Mouse (Mus musculus): ENCODE measurements around the gene Fetub. TPM values are rescaled to one million over a fixed set of nuclear protein-coding genes. Genes with fewer than 3 reads are reported as not detected.

Fetub gene
- polyA plus RNA-seq, 1 experiment: 0.41 TPM

GRCm38 (mm10) chr16:22880900-22881299 lies 37.2 kb upstream of the Fetub start:
- no peak for TF ChIP-seq POLR2A (IDR thresholded peaks at IDR 0.05; ENCODE audit: control insufficient read depth, low read depth, low read length)
- no peak for TF ChIP-seq CTCF (IDR thresholded peaks at IDR 0.05; ENCODE audit: control insufficient read depth, insufficient read depth, insufficient replicate concordance, low read depth, low read length)
- Histone ChIP-seq H3K27ac (ENCODE audit: control insufficient read depth, insufficient read depth, low read depth, low read length) (no peak overlapping the region), H3K4me3 (ENCODE audit: control insufficient read depth, low read depth, low read length) (no peak overlapping the region), H3K27me3 (ENCODE audit: control insufficient read depth, insufficient read depth, low read length) (no peaks in the 10 kb centered on the region), H3K36me3 (ENCODE audit: control insufficient read depth, insufficient read depth, low read length) (no peaks in the 10 kb centered on the region), H3K4me1 (ENCODE audit: control insufficient read depth, insufficient read depth, low read length) (no peaks in the 10 kb centered on the region)

- Histone ChIP-seq H3K4me1 (ENCODE audit: control insufficient read depth, insufficient read depth, low read length) (no peaks in the 10 kb centered on the region), H3K36me3 (ENCODE audit: control insufficient read depth, insufficient read depth, low read length) (no peaks in the 10 kb centered on the region), H3K27me3 (ENCODE audit: control insufficient read depth, insufficient read depth, low read length) (no peaks in the 10 kb centered on the region), H3K27ac (ENCODE audit: control insufficient read depth, insufficient read depth, low read depth, low read length) (no peak overlapping the region), H3K4me3 (ENCODE audit: control insufficient read depth, low read depth, low read length) (no peak overlapping the region)
- TF ChIP-seq CTCF (IDR thresholded peaks at IDR 0.05; ENCODE audit: control insufficient read depth, insufficient read depth, insufficient replicate concordance, low read depth, low read length) (no peak), POLR2A (IDR thresholded peaks at IDR 0.05; ENCODE audit: control insufficient read depth, low read depth, low read length) (no peak)
Measured at GRCm38 (mm10) chr16:22881487-22881886, 36.6 kb upstream of the Fetub start.

- Histone ChIP-seq H3K27me3 (ENCODE audit: control insufficient read depth, insufficient read depth, low read length) (no peaks in the 10 kb centered on the region), H3K27ac (ENCODE audit: control insufficient read depth, insufficient read depth, low read depth, low read length) (no peak overlapping the region), H3K4me1 (ENCODE audit: control insufficient read depth, insufficient read depth, low read length) (no peaks in the 10 kb centered on the region), H3K36me3 (ENCODE audit: control insufficient read depth, insufficient read depth, low read length) (no peaks in the 10 kb centered on the region), H3K4me3 (ENCODE audit: control insufficient read depth, low read depth, low read length) (no peak overlapping the region)
- TF ChIP-seq POLR2A (IDR thresholded peaks at IDR 0.05; ENCODE audit: control insufficient read depth, low read depth, low read length) (no peak), CTCF (IDR thresholded peaks at IDR 0.05; ENCODE audit: control insufficient read depth, insufficient read depth, insufficient replicate concordance, low read depth, low read length) (no peak)
Measured at GRCm38 (mm10) chr16:22883441-22883840, 34.7 kb upstream of the Fetub start.

- no peaks in the 10 kb centered on the region for H3K36me3 ChIP-seq (ENCODE audit: control insufficient read depth, insufficient read depth, low read length)
- no peak overlapping the region for H3K27ac ChIP-seq (ENCODE audit: control insufficient read depth, insufficient read depth, low read depth, low read length)
- TF ChIP-seq CTCF (IDR thresholded peaks at IDR 0.05; ENCODE audit: control insufficient read depth, insufficient read depth, insufficient replicate concordance, low read depth, low read length) (no peak), POLR2A (IDR thresholded peaks at IDR 0.05; ENCODE audit: control insufficient read depth, low read depth, low read length) (no peak)
- no peaks in the 10 kb centered on the region for H3K4me1 ChIP-seq (ENCODE audit: control insufficient read depth, insufficient read depth, low read length)
- H3K27me3 ChIP-seq (ENCODE audit: control insufficient read depth, insufficient read depth, low read length): no peaks in the 10 kb centered on the region
- H3K4me3 ChIP-seq (ENCODE audit: control insufficient read depth, low read depth, low read length): no peak overlapping the region
Measured at GRCm38 (mm10) chr16:22885356-22885755, 32.8 kb upstream of the Fetub start.

GRCm38 (mm10) chr16:22886726-22887125 lies 31.4 kb upstream of the Fetub start:
- Histone ChIP-seq H3K36me3 (ENCODE audit: control insufficient read depth, insufficient read depth, low read length) (no peaks in the 10 kb centered on the region), H3K4me3 (ENCODE audit: control insufficient read depth, low read depth, low read length) (no peak overlapping the region), H3K27ac (ENCODE audit: control insufficient read depth, insufficient read depth, low read depth, low read length) (no peak overlapping the region), H3K4me1 (ENCODE audit: control insufficient read depth, insufficient read depth, low read length) (no peaks in the 10 kb centered on the region), H3K27me3 (ENCODE audit: control insufficient read depth, insufficient read depth, low read length) (no peaks in the 10 kb centered on the region)
- TF ChIP-seq POLR2A (IDR thresholded peaks at IDR 0.05; ENCODE audit: control insufficient read depth, low read depth, low read length) (no peak), CTCF (IDR thresholded peaks at IDR 0.05; ENCODE audit: control insufficient read depth, insufficient read depth, insufficient replicate concordance, low read depth, low read length) (no peak)

- H3K27ac ChIP-seq (ENCODE audit: control insufficient read depth, insufficient read depth, low read depth, low read length): no peak overlapping the region
- no peak for TF ChIP-seq CTCF (IDR thresholded peaks at IDR 0.05; ENCODE audit: control insufficient read depth, insufficient read depth, insufficient replicate concordance, low read depth, low read length)
- no peak for TF ChIP-seq POLR2A (IDR thresholded peaks at IDR 0.05; ENCODE audit: control insufficient read depth, low read depth, low read length)
- no peaks in the 10 kb centered on the region for H3K4me1 ChIP-seq (ENCODE audit: control insufficient read depth, insufficient read depth, low read length)
- H3K36me3 ChIP-seq (ENCODE audit: control insufficient read depth, insufficient read depth, low read length): no peaks in the 10 kb centered on the region
- H3K27me3 ChIP-seq (ENCODE audit: control insufficient read depth, insufficient read depth, low read length): no peaks in the 10 kb centered on the region
- no peak overlapping the region for H3K4me3 ChIP-seq (ENCODE audit: control insufficient read depth, low read depth, low read length)
Measured at GRCm38 (mm10) chr16:22888835-22889234, 29.3 kb upstream of the Fetub start.

- H3K27me3 ChIP-seq (ENCODE audit: control insufficient read depth, insufficient read depth, low read length): no peaks in the 10 kb centered on the region
- H3K36me3 ChIP-seq (ENCODE audit: control insufficient read depth, insufficient read depth, low read length): no peaks in the 10 kb centered on the region
- TF ChIP-seq CTCF (IDR thresholded peaks at IDR 0.05; ENCODE audit: control insufficient read depth, insufficient read depth, insufficient replicate concordance, low read depth, low read length): no peak
- TF ChIP-seq POLR2A (IDR thresholded peaks at IDR 0.05; ENCODE audit: control insufficient read depth, low read depth, low read length): no peak
- no peak overlapping the region for H3K4me3 ChIP-seq (ENCODE audit: control insufficient read depth, low read depth, low read length)
- H3K27ac ChIP-seq (ENCODE audit: control insufficient read depth, insufficient read depth, low read depth, low read length): no peak overlapping the region
- peaks cover 3% of the 10 kb centered on the region; the same call in 1 of the 2 replicates for H3K4me1 ChIP-seq (ENCODE audit: control insufficient read depth, insufficient read depth, low read length)
Measured at GRCm38 (mm10) chr16:22889716-22890115, 28.4 kb upstream of the Fetub start.

Measured in testis, adult 2 months (tissue).